Comparison of ENCODE assay signal across 11 mouse cellular contexts in genomic region chr6:6874073-6874771, GRCm38 (mm10). TPM values are rescaled to one million over a fixed set of nuclear protein-coding genes. Genes with fewer than 3 reads are reported as not detected.
DNase-seq lines count a peak whose midpoint lies in the region; ATAC-seq and TF ChIP-seq lines count a peak whose summit lies in the region.
"Had no signal": no experiment of that assay in that cellular context is flagged by ENCODE, and none has a peak within 500 bp of the region (broad histone marks: within the 10 kb centered on the region; RNA-seq: fewer than 3 reads in every experiment).

No protein-coding gene starts in this region.

- H3K9me3 ChIP-seq in kidney, embryonic 15.5 days (replicated peaks): no peaks in the 10 kb centered on the region
- H3K9me3 ChIP-seq in forebrain, embryonic 15.5 days: no peaks in the 10 kb centered on the region
- H3K9me3 ChIP-seq in stomach, postnatal 0 days (ENCODE audit: control insufficient read depth, low read length): no peaks in the 10 kb centered on the region

- no peak overlapping the region for H3K27ac ChIP-seq in kidney, embryonic 15.5 days
- peak overlapping the region; percentile 93 for H3K27ac ChIP-seq in forebrain, embryonic 15.5 days (replicated peaks)
- H3K27ac ChIP-seq in stomach, postnatal 0 days (replicated peaks): no peak overlapping the region

- TF ChIP-seq EP300 in stomach, postnatal 0 days (optimal IDR thresholded peaks at IDR 0.05): no peak

- peaks cover 9% of the 10 kb centered on the region for H3K4me1 ChIP-seq in kidney, embryonic 15.5 days
- H3K4me1 ChIP-seq in forebrain, embryonic 15.5 days: peaks cover 15% of the 10 kb centered on the region
- no peaks in the 10 kb centered on the region for H3K4me1 ChIP-seq in stomach, postnatal 0 days (replicated peaks; ENCODE audit: control insufficient read depth, insufficient read depth)

- no peak overlapping the region for H3K4me3 ChIP-seq in kidney, embryonic 15.5 days (replicated peaks)
- peak overlapping the region; percentile 52 for H3K4me3 ChIP-seq in forebrain, embryonic 15.5 days
- no peak overlapping the region for H3K4me3 ChIP-seq in stomach, postnatal 0 days (ENCODE audit: low read depth, low read length)

- WGBS in kidney, embryonic 15.5 days: under 1% methylated on average over 25 of the region's 25 CpGs
- 0% methylated on average over 25 of the region's 25 CpGs for WGBS in forebrain, embryonic 15.5 days
- WGBS in stomach, postnatal 0 days: 1% methylated on average over 24 of the region's 25 CpGs

- no peak for DNase-seq in kidney, adult 8-10 months
- peak; percentile 22 for DNase-seq in mesoderm, embryonic 11.5 days (ENCODE audit: low read depth, low spot score)
- no peak for DNase-seq in stomach, postnatal 0 days (ENCODE audit: low spot score)
- no peak for DNase-seq in cerebellum, adult 9-10 months
- DNase-seq in spleen, postnatal 10 days (ENCODE audit: low spot score in 2 of 2): no peak
- no peak for DNase-seq in kidney, adult 9 months
- DNase-seq: lung, adult 18-20 months; right cerebral cortex, postnatal 14 days had no signal

- no peak for TF ChIP-seq CTCF in stomach, postnatal 0 days (IDR thresholded peaks at IDR 0.05; ENCODE audit: low read depth)

- no peak overlapping the region for H3K4me2 ChIP-seq in kidney, embryonic 15.5 days
- peak overlapping the region; percentile 66 for H3K4me2 ChIP-seq in forebrain, embryonic 15.5 days (replicated peaks)
- no peak overlapping the region for H3K4me2 ChIP-seq in stomach, postnatal 0 days (replicated peaks; ENCODE audit: low read depth)

- peaks cover 100% of the 10 kb centered on the region for H3K27me3 ChIP-seq in kidney, embryonic 15.5 days
- peaks cover 47% of the 10 kb centered on the region for H3K27me3 ChIP-seq in forebrain, embryonic 15.5 days
- peaks cover 20% of the 10 kb centered on the region for H3K27me3 ChIP-seq in stomach, postnatal 0 days (ENCODE audit: control insufficient read depth, insufficient read depth, low read length)

- ATAC-seq in kidney, embryonic 15.5 days (replicated peaks; ENCODE audit: low FRiP score): peak; percentile 20; the same call in 1 of the 2 replicates
- peak; percentile 35 for ATAC-seq in forebrain, embryonic 15.5 days (replicated peaks)
- peak; percentile 40; the same call in 1 of the 2 replicates for ATAC-seq in stomach, postnatal 0 days (ENCODE audit: low FRiP score, low TSS enrichment)

- no peaks in the 10 kb centered on the region for H3K36me3 ChIP-seq in kidney, embryonic 15.5 days
- no peaks in the 10 kb centered on the region for H3K36me3 ChIP-seq in forebrain, embryonic 15.5 days
- H3K36me3 ChIP-seq in stomach, postnatal 0 days (ENCODE audit: control insufficient read depth, insufficient read depth, low read length): no peaks in the 10 kb centered on the region

- H3K9ac ChIP-seq in kidney, embryonic 15.5 days: no peak overlapping the region
- peak overlapping the region; percentile 70 for H3K9ac ChIP-seq in forebrain, embryonic 15.5 days (replicated peaks)
- no peak overlapping the region for H3K9ac ChIP-seq in stomach, postnatal 0 days (ENCODE audit: low read length)

RNA-seq across cellular contexts. Expression of gene Dlx5, which starts 7.7 kb away (rescaled TPM):
- 0.35 and 3.4 TPM in 2 replicates for polyA plus RNA-seq in kidney, embryonic 15.5 days (2015; fragmentation: Nextera tagmentation; extraction: Ambion mirVana)
- 81.5 and 84.7 TPM in 2 replicates for polyA plus RNA-seq in forebrain, embryonic 15.5 days (2015; fragmentation: Nextera tagmentation; extraction: Ambion mirVana)
- 6.2 and 7.1 TPM in 2 replicates for polyA plus RNA-seq in stomach, postnatal 0 days (2015; fragmentation: Nextera tagmentation; extraction: Ambion mirVana)

RNA-seq across cellular contexts. Expression of gene Dlx6, which starts 11.1 kb away (rescaled TPM):
- 0.24 TPM in 1 of 2 replicates, not detected in the other for polyA plus RNA-seq in kidney, embryonic 15.5 days (2015; fragmentation: Nextera tagmentation; extraction: Ambion mirVana)
- 13.2 and 14.7 TPM in 2 replicates for polyA plus RNA-seq in forebrain, embryonic 15.5 days (2015; fragmentation: Nextera tagmentation; extraction: Ambion mirVana)
- polyA plus RNA-seq in stomach, postnatal 0 days (2015; fragmentation: Nextera tagmentation; extraction: Ambion mirVana): 0.12 TPM in 1 of 2 replicates, not detected in the other
- polyA plus RNA-seq: kidney, embryonic 14.5 days had no signal

Comparison
In these comparisons a context has a peak if more than half of its experiments do, and no peak if none do; other contexts are left out.
1. RNA of gene Dlx5, which starts 7.7 kb away (polyA plus RNA-seq): 81.5 to 84.7 TPM in forebrain, embryonic 15.5 days; 6.2 to 7.1 TPM in stomach, postnatal 0 days and 0.35 to 3.4 TPM in kidney, embryonic 15.5 days; every median in the first group is over 10 times any median in the second.
2. RNA of gene Dlx6, which starts 11.1 kb away (polyA plus RNA-seq): 13.2 to 14.7 TPM in forebrain, embryonic 15.5 days; 0.12 TPM in stomach, postnatal 0 days and 0.24 TPM in kidney, embryonic 15.5 days; every median in the first group is over 10 times any median in the second.
3. Peak in every context shown above with its lines, with median percentiles within 50 percentile points of each other: ATAC-seq.